Mouse (Mus musculus): ENCODE measurements around the gene Hectd4. TPM values are rescaled to one million over a fixed set of nuclear protein-coding genes. Genes with fewer than 3 reads are reported as not detected.
"Not testable (repeated sequence)": the region's sequence is repeated elsewhere in the genome, so short reads cannot be mapped to it uniquely, and the experiment has no call there.

Gene Hectd4
- total RNA-seq, 2 experiments from 2014 or later = 163 to 164 TPM

DNA sequence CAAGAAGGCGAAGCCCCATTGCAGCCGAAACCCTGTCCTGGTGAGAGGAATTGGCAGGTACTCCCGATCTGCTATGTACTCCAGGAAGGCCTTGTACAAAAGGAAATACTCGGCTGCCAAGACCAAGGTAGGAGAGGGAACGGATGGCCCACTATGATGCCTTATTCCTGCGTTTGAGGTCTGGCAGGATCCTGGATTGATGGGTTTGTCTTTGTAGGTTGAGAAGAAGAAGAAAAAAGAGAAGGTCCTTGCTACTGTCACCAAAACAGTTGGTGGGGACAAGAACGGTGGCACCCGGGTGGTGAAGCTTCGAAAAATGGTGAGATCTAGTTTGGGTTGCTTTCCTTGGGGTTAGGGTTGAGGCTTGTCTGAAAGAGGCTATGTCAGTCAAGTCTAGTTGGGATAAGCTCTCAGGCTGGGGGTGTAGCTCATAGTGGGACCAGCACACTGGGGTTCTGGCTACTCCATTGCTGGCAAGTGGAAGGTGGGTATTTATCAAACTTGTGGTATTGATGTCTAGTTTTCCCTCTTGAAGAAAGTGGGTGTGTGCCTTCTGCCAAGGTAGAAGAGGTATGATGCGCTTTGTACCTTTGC, 14.4 kb upstream of the Hectd4 start:
- DNase-seq (ENCODE audit: low spot score in 2 of 2) = not testable (repeated sequence)

DNA sequence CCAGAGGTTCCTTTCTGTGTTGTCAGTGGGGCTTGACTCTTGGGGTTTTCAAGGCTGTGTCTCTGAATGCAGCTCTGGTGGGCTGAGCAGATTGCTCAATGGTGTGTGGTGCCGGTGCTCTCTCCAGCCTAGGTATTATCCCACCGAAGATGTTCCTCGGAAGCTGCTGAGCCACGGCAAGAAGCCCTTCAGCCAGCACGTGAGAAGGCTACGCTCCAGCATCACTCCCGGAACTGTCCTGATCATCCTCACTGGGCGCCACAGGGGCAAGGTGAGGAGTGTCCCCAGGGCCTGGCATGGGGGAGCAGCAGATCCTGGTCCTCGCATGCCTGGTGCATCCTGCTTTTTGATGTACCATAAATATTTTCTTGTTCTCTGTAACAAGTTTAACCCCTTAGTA, 13.5 kb upstream of the Hectd4 start:
- DNase-seq (ENCODE audit: low spot score in 2 of 2) = no peak

DNA sequence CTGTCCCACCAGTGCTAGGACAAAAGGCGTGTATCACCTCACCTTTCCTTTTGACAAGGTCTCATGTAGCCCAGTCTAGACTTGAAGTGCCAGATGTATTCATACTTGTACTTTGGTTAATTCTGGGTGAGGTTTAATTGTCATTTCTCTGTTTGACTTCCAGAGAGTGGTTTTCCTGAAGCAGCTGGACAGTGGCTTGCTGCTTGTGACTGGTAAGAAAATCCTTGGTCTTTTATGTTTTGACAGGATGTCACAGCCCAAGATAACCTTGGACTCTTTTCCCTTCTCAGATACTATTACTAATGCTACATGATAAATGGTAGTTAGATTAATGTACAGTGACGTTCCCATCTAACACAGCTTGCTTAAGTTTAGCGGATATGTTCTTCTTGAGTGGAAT, 13.0 kb upstream of the Hectd4 start:
- DNase-seq (ENCODE audit: low spot score in 2 of 2) = no peak

DNA sequence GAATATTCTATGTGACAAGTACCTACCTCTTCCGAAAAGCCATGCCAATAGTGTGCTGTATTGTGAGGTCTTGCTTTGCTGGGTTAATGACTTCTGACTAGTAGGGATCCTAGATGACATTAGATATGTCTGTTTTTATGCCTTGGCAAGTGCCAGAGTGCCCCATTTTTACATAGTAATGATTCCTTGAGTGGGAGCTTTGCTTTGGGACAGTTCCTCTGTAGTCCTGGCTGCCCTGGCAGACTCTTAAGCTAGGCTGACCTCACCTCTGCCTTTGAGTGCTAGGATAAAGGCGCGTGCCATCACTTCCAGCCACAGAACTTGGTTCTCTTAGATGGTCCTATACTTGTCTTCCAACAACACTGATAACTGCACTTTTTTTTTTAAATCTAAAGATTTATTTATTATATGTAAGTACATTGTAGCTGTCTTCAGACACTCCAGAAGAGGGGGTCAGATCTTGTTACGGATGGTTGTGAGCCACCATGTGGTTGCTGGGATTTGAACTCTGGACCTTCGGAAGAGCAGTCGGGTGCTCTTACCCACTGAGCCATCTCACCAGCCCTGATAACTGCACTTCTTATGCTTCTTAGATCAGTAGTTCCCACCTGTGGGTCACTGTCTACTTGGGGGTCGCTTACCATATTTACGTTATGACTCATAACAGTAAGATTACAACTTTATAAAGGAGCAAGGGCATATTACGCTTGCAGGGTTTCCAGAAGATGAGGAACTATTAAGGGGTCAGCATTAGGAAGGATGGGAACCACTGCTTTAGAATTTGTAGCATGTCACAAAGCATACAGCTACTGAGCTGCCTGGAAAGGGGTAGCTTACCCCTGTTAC, 10.0 kb upstream of the Hectd4 start:
- DNase-seq (ENCODE audit: low spot score in 2 of 2) = no peak

DNA sequence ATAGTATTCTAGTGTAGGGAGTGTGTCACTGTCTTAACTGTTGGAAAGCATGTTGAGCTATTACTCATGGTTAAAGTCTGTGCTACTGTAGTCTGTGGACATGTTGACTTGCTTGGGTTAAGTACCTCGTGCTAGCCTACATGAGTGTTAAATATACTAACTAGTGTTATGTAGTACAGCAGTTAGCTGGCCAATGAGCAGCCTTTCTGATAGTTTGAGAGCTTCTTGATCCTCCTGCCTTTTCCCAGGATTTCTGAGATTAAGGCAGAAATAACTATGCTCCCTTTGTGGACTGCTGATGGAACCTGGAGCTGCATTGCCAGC, 9.5 kb upstream of the Hectd4 start:
- no peak for DNase-seq (ENCODE audit: low spot score in 2 of 2)

DNA sequence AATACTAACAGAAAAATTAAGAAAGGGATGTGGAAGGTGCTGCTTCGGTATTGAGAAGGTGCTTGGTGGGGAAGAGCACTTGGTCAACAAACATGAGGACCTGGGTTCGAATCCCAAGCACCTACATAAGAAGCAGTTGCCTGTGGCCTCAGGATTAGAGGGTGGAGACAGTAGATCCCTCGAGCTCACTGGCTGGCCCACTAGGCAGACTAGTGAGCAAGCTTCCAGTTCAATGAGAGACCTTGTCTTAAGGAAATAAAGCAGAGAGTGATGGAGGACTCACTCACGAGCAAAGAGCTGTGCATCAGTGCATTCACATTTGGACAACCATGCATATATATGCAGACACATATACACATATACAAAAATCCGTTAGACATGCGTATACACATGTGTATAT, 7.9 kb upstream of the Hectd4 start:
- no peak for DNase-seq (ENCODE audit: low spot score in 2 of 2)

DNA sequence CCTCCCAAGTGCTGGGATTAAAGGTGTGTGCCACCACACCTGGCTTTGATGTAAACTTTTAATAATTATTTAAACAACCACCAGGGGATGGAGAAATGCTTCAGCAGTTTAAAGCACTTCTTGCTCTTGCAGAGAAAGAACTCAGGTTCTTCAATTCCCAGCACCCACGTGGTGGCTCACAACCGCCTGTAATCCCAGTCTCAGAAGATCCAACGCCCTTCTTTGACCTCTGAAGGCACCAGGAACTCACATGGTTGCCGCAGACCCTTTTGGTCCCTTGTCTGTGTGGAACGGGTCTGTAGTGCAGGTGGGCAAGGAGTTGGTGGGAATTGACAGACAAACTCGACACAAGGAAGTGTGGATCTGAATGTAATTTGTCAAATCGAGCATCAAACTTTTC, 5.3 kb upstream of the Hectd4 start:
- no peak for DNase-seq (ENCODE audit: low spot score in 2 of 2)

DNA sequence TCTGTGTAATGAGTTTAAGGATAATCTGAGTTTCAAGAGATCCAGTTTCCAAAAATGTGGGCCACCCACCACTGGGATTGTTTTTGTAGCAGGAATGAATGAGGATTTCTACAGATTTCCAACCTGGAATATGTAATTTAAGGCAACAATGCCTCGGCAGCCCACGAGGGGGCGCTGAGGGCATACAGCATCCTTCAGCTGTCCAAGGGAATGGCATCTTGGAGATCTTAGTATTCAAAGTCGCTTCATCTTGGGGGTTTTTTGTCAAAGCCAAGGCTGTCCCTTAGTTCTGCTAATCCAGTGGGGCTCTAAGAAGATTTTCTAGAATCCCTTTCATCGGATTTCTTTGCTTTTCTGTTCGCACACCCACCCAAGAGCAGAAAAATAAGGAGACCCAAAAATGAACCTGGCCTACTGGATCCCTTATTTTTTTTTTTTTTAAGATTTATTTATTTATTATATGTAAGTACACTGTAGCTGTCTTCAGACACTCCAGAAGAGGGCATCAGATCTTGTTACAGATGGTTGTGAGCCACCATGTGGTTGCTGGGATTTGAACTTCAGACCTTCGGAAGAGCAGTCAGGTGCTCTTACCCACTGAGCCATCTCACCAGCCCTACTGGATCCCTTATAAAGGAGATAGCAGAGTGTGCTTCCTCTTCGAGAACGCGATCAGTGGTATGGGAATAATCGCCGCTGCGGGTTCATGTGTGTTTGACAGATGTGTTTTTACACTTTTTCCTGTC, 4.5 kb upstream of the Hectd4 start:
- peak; percentile 74 to 76 for DNase-seq (ENCODE audit: low spot score in 2 of 2)

DNA sequence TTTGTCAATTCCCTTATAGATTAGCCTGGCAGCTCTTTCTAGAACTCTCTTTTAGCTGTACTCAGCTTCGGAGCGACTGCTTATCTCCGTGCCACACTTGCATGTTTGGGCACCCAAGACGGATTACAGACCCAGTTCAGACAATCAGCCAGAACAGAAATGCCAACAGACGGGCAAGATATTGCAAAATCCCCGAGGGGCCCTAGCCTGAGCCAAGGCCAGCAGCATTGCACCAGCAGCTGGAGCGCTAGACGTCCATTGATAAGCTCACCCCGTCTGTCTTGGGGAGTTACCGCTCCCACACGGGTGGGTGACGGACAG, 3.9 kb upstream of the Hectd4 start:
- no peak for DNase-seq (ENCODE audit: low spot score in 2 of 2)

DNA sequence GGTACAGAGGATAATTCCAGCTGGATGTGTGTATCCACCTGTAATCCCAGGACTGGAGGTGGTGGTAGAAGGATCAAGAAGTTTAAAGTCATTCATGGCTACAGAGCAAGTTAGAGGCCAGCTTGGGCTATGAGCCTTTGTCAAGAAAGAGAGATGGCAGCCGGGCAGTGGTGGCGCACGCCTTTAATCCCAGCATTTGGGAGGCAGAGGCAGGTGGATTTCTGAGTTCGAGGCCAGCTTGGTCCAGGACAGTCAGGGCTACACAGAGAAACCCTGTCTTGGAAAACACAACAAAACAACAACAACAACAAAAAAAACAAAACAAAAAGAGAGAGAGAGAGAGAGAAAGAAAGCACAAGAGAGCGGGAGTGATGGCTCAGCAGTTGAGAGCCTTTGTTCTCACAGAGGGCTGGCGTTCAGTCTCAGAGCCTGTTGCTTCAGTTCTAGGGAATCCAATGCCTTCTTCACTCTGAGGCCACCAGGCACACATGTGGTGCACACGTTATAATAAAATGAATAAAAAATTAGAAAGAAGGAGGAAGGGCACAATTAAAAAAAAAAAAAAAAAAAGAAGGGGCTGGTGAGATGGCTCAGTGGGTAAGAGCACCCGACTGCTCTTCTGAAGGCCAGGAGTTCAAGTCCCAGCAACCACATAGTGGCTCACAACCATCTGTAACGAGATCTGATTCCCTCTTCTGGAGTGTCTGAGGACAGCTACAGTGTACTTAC, 3.3 kb upstream of the Hectd4 start:
- DNase-seq (ENCODE audit: low spot score in 2 of 2) = not testable (repeated sequence)

DNA sequence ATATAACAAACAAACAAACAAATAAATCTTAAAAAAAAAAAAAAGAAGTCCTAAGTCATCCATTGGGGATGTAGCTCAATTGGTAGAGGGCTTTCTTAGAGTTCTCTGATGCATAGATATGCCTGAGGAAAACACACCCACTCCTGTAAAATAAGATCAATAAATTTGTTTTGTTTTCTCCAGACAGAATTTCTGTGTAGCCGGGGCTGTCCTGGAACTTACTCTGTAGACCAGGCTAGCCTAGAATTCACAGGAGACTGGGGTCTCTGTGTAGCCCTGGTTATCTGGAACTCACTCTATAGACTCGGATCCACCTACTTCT, 2.7 kb upstream of the Hectd4 start:
- DNase-seq (ENCODE audit: low spot score in 2 of 2) = no peak

DNA sequence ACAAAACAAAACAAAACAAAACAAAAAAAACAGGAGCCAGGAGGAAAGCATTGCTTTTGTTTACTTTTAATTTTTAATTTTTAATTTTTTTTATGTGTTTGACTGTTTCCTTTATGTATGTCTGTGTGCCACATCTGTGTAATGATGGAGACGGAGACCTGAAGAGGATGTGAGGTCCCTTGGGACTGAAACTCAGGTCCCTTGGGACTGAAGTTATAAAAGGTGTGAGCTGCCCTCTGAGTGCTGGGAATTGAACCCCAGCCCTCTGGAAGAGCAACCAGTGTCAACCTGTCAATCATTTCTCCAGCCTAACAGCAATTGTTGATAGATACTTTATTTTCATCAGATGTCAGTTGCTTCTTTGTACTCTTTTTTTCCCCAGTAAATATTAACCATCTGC, 829 bp upstream of the Hectd4 start:
- DNase-seq (ENCODE audit: low spot score in 2 of 2) = no peak

DNA sequence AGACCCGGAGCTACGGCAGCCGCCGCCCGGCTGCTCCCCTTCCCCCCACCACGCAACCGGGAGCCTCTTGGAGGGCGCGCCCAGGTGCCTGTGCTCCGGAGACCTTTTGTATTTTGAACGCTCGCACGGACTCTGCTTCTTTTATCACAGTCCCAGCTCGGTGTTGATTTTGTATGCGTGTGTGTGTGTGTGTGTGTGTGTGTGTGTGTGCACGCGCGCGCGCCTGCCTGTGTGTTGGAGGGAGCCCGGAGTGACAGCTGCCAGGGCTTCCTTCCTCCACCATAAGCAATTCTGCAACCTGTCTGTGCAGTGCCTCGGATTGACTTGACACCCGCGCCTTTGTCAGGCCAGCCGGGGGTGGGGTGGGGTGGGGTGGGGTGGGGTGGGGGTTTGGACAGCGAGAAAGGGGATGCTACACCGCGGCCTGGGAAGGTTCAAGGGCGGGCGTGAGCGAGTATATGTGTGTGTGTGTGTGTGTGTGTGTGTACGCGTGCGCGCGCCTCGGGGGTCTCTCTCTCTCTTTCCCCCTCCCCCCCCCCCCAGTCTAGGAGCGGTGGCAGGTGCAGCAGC, 798 bp downstream of the Hectd4 start:
- peak; percentile 23 to 25 for DNase-seq (ENCODE audit: low spot score in 2 of 2)

DNA sequence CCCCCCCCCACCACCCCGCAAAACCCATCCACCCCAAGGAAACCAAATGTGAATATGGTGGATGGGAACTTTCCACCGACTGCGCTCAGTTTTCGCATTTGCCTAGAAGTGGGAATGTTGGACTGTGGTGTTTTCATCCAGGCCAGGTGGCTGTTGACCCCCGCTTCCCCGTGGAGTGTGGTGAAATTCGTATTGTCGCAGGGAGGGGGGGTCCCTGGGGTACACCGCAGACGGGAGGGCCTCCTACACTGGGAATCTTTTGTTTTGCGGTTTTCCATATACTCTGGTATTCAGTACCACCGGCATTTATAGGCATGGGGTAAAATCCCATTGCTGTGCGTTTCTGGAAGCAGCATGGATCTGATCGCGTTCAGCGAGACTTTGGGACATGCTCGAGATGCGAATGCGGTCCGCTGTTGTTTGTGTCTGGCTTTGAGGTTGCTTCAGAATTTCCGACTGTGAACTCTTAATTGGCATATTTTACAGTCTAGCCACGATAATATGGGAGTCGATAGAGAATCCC, 1.4 kb downstream of the Hectd4 start:
- DNase-seq (ENCODE audit: low spot score in 2 of 2) = no peak

DNA sequence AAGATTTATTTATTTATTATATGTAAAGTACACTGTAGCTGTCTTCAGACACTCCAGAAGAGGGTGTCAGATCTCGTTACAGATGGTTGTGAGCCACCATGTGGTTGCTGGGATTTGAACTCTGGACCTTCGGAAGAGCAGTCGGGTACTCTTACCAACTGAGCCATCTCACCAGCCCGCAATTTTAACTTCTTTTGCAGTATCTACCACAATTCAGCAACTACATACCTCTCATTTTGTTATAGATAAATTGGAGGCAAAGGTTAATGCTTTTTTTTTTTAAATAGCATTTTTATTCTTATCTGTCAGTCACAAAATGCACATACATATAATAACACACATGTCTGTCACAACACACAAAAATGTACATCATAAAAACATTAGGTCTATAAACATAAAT, 4.0 kb downstream of the Hectd4 start:
- not testable (repeated sequence) for DNase-seq (ENCODE audit: low spot score in 2 of 2)

DNA sequence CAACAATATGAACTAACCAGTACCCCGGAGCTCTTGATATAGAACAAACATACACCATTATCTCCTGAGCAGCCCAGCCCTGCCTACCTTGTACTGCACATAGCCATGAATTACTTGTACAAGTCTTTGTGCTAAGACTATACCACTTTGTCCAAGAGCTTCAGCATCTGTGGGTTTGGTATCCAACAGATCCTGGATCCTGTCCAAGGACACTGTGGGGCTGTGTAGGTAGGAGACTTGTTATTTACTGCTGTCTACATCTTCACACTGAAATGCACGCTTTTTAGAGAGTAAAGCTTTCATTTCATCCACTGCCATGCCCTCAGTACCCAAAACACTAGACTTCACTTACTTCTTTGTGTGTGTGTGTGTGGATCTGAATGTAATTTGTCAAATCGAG, 4.8 kb downstream of the Hectd4 start:
- DNase-seq (ENCODE audit: low spot score in 2 of 2) = peak in 1 of 2 experiments; percentile 33

DNA sequence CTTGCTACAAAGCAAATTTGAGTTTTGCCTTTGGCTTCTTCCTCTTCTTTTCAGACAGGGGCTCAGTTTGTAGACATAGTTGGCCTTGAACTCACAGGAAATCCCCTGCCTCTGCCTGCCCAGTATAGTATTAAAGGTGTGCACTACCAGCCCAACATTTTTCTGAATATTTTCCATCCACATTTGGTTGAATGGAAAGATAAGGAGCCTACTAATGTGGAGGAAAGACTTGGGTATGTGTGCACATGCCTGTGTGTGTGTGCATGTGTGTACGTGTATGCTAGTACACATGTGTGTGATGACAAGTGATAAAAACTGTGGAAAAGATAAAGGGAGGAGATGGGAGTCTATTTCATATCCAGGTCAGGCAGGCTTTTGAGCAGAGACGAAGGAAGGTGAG, 5.8 kb downstream of the Hectd4 start:
- no peak for DNase-seq (ENCODE audit: low spot score in 2 of 2)

DNA sequence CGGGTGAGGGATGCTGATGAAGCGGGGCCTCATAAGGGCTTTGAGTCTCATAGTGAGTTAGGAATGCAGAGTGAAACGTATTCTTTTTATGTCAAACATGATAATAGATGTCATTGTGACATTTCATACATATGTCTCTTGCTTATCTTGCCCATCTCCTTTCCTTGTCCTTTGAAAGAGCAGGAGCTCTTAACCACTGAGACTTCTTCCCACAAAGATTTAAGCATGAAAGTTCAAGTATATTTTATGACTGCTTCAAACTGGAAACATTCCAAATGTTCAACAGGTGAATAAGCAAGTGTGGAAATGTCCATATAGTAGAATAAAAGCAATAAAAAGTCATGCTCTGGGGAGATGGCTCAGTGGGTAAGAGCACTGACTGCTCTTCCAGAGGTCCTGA, 6.4 kb downstream of the Hectd4 start:
- DNase-seq (ENCODE audit: low spot score in 2 of 2) = no peak

DNA sequence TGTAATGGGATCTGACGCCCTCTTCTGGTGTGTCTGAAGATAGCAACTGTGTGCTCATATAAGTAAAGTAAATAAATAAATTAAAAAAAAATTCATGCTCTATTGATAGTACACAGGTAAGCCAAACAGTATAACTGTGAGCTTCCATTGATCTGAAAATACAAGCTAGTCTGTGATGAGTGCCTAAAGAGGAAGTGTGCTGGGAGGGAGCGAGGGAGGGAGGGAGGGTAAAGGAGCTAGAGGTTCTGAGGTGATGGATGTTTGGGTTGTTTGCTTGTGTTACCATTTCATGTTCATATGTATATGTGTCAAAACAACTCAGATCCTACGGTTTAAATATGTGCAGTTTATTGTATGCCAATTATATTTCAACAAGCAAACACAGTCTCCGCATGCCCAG, 6.8 kb downstream of the Hectd4 start:
- DNase-seq (ENCODE audit: low spot score in 2 of 2) = no peak

DNA sequence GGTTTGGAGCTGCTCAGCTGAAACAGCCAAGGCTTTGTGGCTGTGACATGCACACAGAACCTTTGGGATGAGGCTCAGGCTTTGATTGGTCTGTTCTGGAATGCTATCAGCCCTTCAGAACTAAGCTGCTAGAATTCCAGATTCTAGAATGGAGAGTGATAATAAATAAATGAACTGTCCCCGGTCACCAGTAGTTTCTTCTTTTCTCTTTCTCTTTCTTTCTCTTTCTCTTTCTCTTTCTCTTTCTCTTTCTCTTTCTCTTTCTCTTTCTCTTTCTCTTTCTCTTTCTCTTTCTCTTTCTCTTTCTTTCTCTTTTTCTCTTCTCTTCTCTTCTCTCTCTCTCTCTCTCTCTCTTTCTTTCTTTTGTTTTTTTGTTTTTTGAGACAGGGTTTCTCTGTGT, 7.3 kb downstream of the Hectd4 start:
- DNase-seq (ENCODE audit: low spot score in 2 of 2) = not testable (repeated sequence)

DNA sequence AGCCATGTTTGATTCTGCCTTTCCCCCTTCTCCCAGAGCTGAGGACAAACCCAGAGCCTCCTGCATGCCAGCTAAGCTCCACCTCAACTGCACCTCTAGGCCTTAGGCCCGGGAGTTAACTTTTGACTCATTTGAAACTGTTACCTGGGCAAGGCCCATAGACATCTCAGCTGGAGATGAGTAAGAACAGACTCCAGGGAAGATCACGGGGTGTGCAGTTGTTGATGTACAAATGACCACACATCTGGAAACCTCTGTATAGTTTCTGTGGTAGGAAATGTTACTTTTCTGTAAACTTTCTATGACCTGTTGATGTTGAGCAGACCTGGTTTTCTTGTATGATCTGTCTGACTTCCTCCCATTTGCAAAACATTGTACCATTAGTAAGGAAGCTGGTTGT, 9.2 kb downstream of the Hectd4 start:
- DNase-seq (ENCODE audit: low spot score in 2 of 2) = no peak
